Mouse (Mus musculus): Measurements from ENCODE around the gene Slc6a2. TPM values are rescaled to one million over a fixed set of nuclear protein-coding genes. Genes with fewer than 3 reads are reported as not detected.

Gene Slc6a2
- polyA plus RNA-seq, 1 experiment: not detected

DNA sequence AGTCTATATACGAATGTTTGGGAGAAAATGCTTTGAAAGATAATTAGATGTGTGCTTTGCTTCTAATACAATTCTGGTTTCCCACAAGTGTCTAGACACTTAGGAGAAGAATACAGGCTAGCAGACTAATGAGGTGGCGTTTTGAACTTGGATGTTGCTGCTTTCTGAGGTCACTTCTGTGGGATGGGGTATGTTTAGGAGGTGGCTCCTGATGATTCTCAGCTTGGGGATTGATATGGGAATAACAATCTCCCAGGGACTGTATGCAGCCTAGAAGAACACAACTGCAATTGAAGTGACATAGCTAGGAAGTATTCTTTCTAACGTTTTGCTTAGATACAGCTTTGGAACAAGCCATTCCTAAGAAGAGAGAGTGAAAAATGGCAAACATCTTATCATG, 22.6 kb downstream of the Slc6a2 start:
- Histone ChIP-seq H3K36me3 (ENCODE audit: control insufficient read depth, insufficient read depth, low read length) (no peaks in the 10 kb centered on the region), H3K27me3 (ENCODE audit: control insufficient read depth, insufficient read depth, low read length) (no peaks in the 10 kb centered on the region), H3K4me1 (ENCODE audit: control insufficient read depth, insufficient read depth, insufficient read length, low read length) (no peaks in the 10 kb centered on the region), H3K4me3 (ENCODE audit: low read depth, low read length) (no peak overlapping the region), H3K27ac (ENCODE audit: insufficient read depth, low read depth, low read length) (no peak overlapping the region)
- WGBS: 77% methylated on average over 3 of the region's 3 CpGs
- no peak for TF ChIP-seq CTCF (IDR thresholded peaks at IDR 0.05; ENCODE audit: extremely low read depth, insufficient read length, insufficient replicate concordance, low read depth, low read length)
- no peak for TF ChIP-seq POLR2A (IDR thresholded peaks at IDR 0.05; ENCODE audit: low read depth, low read length)

DNA sequence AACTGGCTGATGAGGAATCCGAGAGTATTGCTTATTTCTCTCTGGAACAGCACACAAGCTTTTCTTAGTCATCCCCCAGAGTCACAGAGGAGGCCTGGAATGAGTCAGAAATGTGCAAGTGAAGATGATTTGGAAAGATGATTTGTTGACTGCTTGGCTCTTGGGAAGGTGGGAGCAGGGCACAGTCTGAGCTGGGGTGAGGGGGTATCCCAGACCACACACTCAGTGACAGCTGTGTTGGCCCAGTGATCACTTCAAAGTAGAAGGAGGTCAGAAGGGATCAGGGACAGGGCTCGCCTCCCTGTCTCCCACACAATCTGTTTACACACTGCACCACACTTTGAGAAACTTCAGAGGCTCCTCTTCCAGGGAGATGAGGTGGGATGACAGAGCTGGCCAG, 24.5 kb downstream of the Slc6a2 start:
- WGBS: 42% methylated on average over 2 of the region's 2 CpGs
- no peak overlapping the region for H3K27ac ChIP-seq (ENCODE audit: insufficient read depth, low read depth, low read length)
- no peak overlapping the region for H3K4me3 ChIP-seq (ENCODE audit: low read depth, low read length)
- H3K4me1 ChIP-seq (ENCODE audit: control insufficient read depth, insufficient read depth, insufficient read length, low read length): no peaks in the 10 kb centered on the region
- TF ChIP-seq CTCF (IDR thresholded peaks at IDR 0.05; ENCODE audit: extremely low read depth, insufficient read length, insufficient replicate concordance, low read depth, low read length) (no peak), POLR2A (IDR thresholded peaks at IDR 0.05; ENCODE audit: low read depth, low read length) (no peak)
- no peaks in the 10 kb centered on the region for H3K36me3 ChIP-seq (ENCODE audit: control insufficient read depth, insufficient read depth, low read length)
- H3K27me3 ChIP-seq (ENCODE audit: control insufficient read depth, insufficient read depth, low read length): no peaks in the 10 kb centered on the region

GRCm38 (mm10) chr8:92996840-92997239, 37.0 kb downstream of the Slc6a2 start:
- H3K36me3 ChIP-seq (ENCODE audit: control insufficient read depth, insufficient read depth, low read length): no peaks in the 10 kb centered on the region
- TF ChIP-seq CTCF (IDR thresholded peaks at IDR 0.05; ENCODE audit: extremely low read depth, insufficient read length, insufficient replicate concordance, low read depth, low read length) (peak; percentile 37; the same call in 1 of the 2 replicates), POLR2A (IDR thresholded peaks at IDR 0.05; ENCODE audit: low read depth, low read length) (no peak)
- H3K27ac ChIP-seq (ENCODE audit: insufficient read depth, low read depth, low read length): no peak overlapping the region
- 21% methylated on average over 5 of the region's 5 CpGs for WGBS
- H3K4me3 ChIP-seq (ENCODE audit: low read depth, low read length): no peak overlapping the region
- no peaks in the 10 kb centered on the region for H3K27me3 ChIP-seq (ENCODE audit: control insufficient read depth, insufficient read depth, low read length)
- H3K4me1 ChIP-seq (ENCODE audit: control insufficient read depth, insufficient read depth, insufficient read length, low read length): no peaks in the 10 kb centered on the region

DNA sequence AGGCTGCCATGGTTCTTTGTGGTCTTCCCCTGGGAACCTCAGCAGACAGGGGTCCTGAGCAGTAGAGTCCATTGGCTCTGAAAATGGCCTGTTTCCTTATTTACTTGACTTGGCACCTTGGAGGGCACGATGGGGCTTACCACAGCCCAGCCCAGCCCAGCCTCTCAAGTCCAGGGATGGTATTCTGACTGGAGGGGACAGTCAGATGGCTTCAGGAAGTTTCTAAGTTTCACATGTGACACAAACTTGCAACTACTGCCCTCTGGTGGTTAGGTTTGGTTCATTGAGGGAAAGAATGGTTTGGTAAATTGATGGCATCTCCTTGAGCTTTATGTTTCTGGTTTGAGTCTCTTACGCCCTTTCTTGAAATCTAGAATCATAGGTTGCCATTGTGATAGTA, 38.7 kb downstream of the Slc6a2 start:
- H3K4me3 ChIP-seq (ENCODE audit: low read depth, low read length): no peak overlapping the region
- no peak for TF ChIP-seq CTCF (IDR thresholded peaks at IDR 0.05; ENCODE audit: extremely low read depth, insufficient read length, insufficient replicate concordance, low read depth, low read length)
- TF ChIP-seq POLR2A (IDR thresholded peaks at IDR 0.05; ENCODE audit: low read depth, low read length): no peak
- no peaks in the 10 kb centered on the region for H3K27me3 ChIP-seq (ENCODE audit: control insufficient read depth, insufficient read depth, low read length)
- H3K4me1 ChIP-seq (ENCODE audit: control insufficient read depth, insufficient read depth, insufficient read length, low read length): no peaks in the 10 kb centered on the region
- 36% methylated on average over 2 of the region's 2 CpGs for WGBS
- H3K27ac ChIP-seq (ENCODE audit: insufficient read depth, low read depth, low read length): no peak overlapping the region
- H3K36me3 ChIP-seq (ENCODE audit: control insufficient read depth, insufficient read depth, low read length): no peaks in the 10 kb centered on the region

DNA sequence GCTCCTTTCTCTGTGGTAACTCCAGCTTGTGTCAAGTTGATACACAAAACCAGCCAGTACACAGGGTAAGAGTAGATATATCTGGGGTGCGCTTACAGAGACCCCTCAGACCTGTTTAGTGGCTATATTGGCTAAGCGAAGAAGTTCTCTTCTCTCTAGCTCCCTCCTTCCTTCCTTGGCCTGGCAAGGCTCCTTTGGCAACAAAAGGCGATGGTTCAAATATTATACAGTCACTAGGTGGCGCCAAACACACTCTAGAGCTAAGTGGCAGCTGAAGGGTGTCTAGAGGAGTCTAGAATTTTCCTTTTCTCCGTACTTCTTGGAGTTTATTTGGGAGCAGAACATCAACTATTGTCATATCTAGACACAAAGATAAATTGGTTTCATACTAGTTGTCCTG, 50.4 kb downstream of the Slc6a2 start:
- Histone ChIP-seq H3K36me3 (ENCODE audit: control insufficient read depth, insufficient read depth, low read length) (no peaks in the 10 kb centered on the region), H3K4me3 (ENCODE audit: low read depth, low read length) (no peak overlapping the region), H3K27me3 (ENCODE audit: control insufficient read depth, insufficient read depth, low read length) (no peaks in the 10 kb centered on the region), H3K27ac (ENCODE audit: insufficient read depth, low read depth, low read length) (no peak overlapping the region), H3K4me1 (ENCODE audit: control insufficient read depth, insufficient read depth, insufficient read length, low read length) (no peaks in the 10 kb centered on the region; the same call in 1 of the 2 replicates)
- TF ChIP-seq POLR2A (IDR thresholded peaks at IDR 0.05; ENCODE audit: low read depth, low read length) (no peak), CTCF (IDR thresholded peaks at IDR 0.05; ENCODE audit: extremely low read depth, insufficient read length, insufficient replicate concordance, low read depth, low read length) (no peak)
- 22% methylated on average over 5 of the region's 5 CpGs for WGBS

DNA sequence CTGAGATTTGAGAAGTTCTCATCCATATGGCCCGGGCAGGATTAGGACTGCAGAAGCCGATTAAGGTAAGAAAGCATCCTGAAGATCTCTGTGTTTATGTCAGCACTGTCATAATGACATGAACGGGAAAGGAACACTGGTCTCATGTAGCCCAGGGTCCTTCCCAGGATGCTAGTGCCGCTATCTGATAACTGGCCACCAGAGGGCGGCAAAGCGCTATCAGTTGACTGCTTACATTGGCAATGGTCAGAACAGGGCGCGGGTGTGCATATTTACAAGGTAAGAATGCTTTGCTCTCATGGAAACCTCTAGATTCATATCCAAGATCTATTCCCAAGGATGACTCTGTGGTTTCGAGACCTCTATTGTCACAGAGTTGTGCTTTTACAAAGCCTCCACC, 51.6 kb downstream of the Slc6a2 start:
- Histone ChIP-seq H3K27ac (ENCODE audit: insufficient read depth, low read depth, low read length) (no peak overlapping the region), H3K4me3 (ENCODE audit: low read depth, low read length) (no peak overlapping the region), H3K4me1 (ENCODE audit: control insufficient read depth, insufficient read depth, insufficient read length, low read length) (no peaks in the 10 kb centered on the region; the same call in 1 of the 2 replicates), H3K27me3 (ENCODE audit: control insufficient read depth, insufficient read depth, low read length) (no peaks in the 10 kb centered on the region), H3K36me3 (ENCODE audit: control insufficient read depth, insufficient read depth, low read length) (no peaks in the 10 kb centered on the region)
- 7% methylated on average over 9 of the region's 9 CpGs for WGBS
- TF ChIP-seq CTCF (IDR thresholded peaks at IDR 0.05; ENCODE audit: extremely low read depth, insufficient read length, insufficient replicate concordance, low read depth, low read length) (peak; percentile 86; the same call in 1 of the 2 replicates), POLR2A (IDR thresholded peaks at IDR 0.05; ENCODE audit: low read depth, low read length) (no peak)

GRCm38 (mm10) chr8:93012226-93012625, 52.3 kb downstream of the Slc6a2 start:
- no peak overlapping the region for H3K27ac ChIP-seq (ENCODE audit: insufficient read depth, low read depth, low read length)
- H3K4me1 ChIP-seq (ENCODE audit: control insufficient read depth, insufficient read depth, insufficient read length, low read length): no peaks in the 10 kb centered on the region; the same call in 1 of the 2 replicates
- H3K4me3 ChIP-seq (ENCODE audit: low read depth, low read length): no peak overlapping the region
- TF ChIP-seq CTCF (IDR thresholded peaks at IDR 0.05; ENCODE audit: extremely low read depth, insufficient read length, insufficient replicate concordance, low read depth, low read length) (peak; percentile 35; the same call in 1 of the 2 replicates), POLR2A (IDR thresholded peaks at IDR 0.05; ENCODE audit: low read depth, low read length) (no peak)
- no peaks in the 10 kb centered on the region for H3K36me3 ChIP-seq (ENCODE audit: control insufficient read depth, insufficient read depth, low read length)
- 72% methylated on average over 6 of the region's 6 CpGs for WGBS
- H3K27me3 ChIP-seq (ENCODE audit: control insufficient read depth, insufficient read depth, low read length): no peaks in the 10 kb centered on the region

Data from small intestine, adult 2 months (tissue).